Comparison of ENCODE assay signal across 15 mouse cellular contexts in genomic region chr11:120148201-120148855, GRCm38 (mm10).
"Had no signal": no experiment of that assay in that cellular context is flagged by ENCODE, and none has a peak within 500 bp of the region (broad histone marks: within the 10 kb centered on the region; RNA-seq: fewer than 3 reads in every experiment).

No protein-coding gene starts in this region.

- H3K9ac ChIP-seq: intestine, embryonic 15.5 days; limb, embryonic 15.5 days; lung, embryonic 14.5 days; midbrain, embryonic 12.5 days; stomach, embryonic 15.5 days had no signal

- DNase-seq: layer of hippocampus, adult 9-11 months; layer of hippocampus, postnatal 36 days; lung, embryonic 14.5 days; lung, postnatal 14 days; right cerebral cortex, postnatal 14 days; thymus, adult 2 months; thymus, postnatal 25 days had no signal

- H3K36me3 ChIP-seq: stomach, embryonic 15.5 days had no signal

- H3K27me3 ChIP-seq: intestine, embryonic 15.5 days; limb, embryonic 15.5 days; liver, embryonic 12.5 days; midbrain, embryonic 12.5 days; neural tube, embryonic 13.5 days; stomach, embryonic 15.5 days had no signal

- H3K27ac ChIP-seq: intestine, embryonic 15.5 days; limb, embryonic 15.5 days; macrophage; midbrain, embryonic 12.5 days; neural tube, embryonic 13.5 days; stomach, embryonic 15.5 days had no signal

- H3K4me2 ChIP-seq: limb, embryonic 15.5 days had no signal

- H3K9me3 ChIP-seq: intestine, embryonic 15.5 days; limb, embryonic 15.5 days; liver, embryonic 12.5 days; midbrain, embryonic 12.5 days; neural tube, embryonic 13.5 days; stomach, embryonic 15.5 days had no signal

- H3K4me3 ChIP-seq: intestine, embryonic 15.5 days; limb, embryonic 15.5 days; midbrain, embryonic 12.5 days; stomach, embryonic 15.5 days had no signal

- ATAC-seq: intestine, embryonic 15.5 days; liver, embryonic 12.5 days; midbrain, embryonic 16.5 days had no signal
